Mouse (Mus musculus) sigmoid colon, adult 10 weeks (tissue): Measurements from ENCODE around the gene Cntrob. TPM values are rescaled to one million over a fixed set of nuclear protein-coding genes. Genes with fewer than 3 reads are reported as not detected.

Source experiments
- polyA plus RNA-seq: library from polyadenylated mRNA; stranded (reverse); fragments of 350-450 nt; fragmentation: Illumina TruSeq; extraction: RNeasy Lipid Tissue Mini Kit (QIAGEN cat#74804); gene quantifications from one replicate; pipeline ENCODE4 v1.2.3, GENCODE M21; 2014; ENCODE audit warnings: low read depth, low replicate concordance

The Cntrob gene
- 6.8 TPM for polyA plus RNA-seq

DNA sequence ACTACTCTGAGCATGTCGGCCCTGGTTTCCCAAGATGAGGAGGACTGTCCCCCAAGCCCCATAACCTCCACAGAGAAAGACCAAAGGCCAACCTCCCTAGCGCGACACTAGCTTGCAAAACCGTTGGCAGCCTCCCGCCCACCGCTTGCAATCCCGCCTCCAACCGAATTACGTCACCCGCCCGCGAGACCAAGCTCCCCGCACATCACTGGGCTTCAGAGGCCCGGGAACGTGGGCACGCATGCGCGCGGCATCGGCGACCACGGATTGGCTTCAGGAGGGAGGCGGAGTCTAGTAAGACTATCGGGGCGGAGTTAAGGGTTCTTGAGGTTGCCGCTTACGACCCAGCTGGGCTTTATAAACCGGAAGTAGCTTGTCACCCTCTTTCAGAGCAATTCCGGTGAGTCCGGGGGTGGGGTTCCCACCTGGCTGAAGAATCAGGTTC lies at the start of gene Cntrob, which contains the start of gene Trappc1:
Cntrob (minus strand) TSS at position 109 of the 445 bp plus-strand sequence.
Trappc1 (plus strand) TSS at position 314 of the 445 bp plus-strand sequence.

GRCm38 (mm10) chr11:69369215-69369989 lies 45.8 kb upstream of the Cntrob start, which contains the start of gene Chd3:
Chd3 (minus strand) TSS chr11:69369406.

DNA sequence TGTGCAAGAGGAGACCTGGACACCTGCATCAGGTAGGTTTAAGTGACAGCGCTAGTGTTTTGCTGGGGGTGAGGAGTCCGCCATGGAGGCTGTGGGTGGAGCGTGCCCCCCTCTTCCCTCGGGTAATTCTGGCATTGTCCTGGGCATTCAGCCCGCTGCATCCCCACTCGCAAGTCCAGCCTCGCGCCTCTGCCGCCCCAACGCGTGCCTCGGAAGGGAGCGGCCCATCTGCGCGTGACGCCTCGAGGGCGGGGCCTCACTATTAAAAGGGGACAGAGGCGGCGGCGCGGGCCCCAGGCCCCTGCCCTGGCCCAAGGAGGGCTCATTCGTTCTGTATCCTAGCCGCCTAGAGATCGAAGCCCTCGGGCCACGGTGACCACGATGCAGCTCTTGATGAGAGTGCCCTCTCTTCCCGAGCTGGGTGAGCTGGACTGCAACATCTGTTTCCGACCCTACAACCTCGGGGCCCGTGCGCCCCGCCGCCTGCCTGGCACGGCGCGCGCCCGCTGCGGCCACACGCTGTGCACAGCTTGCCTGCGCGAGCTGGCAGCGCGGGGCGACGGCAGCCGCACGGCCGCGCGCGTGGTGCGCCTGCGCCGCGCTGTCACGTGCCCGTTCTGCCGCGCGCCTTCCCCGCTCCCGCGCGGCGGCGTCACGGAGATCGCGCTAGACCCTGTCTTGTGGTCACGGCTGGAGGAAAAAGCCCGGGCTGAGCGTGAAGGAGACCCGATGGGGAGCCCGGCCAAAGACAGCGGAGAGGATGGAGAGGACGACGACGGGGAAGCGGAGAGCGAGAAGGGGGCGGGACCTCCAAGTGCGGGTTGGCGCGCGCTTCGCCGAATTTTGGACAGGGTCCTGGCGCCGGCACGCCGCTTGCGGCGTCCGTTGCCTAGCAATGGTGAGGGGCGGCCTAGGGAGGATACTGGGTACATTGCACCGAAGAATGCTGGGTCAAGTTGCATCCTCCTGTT lies 16.9 kb upstream of the Cntrob start, which contains the start of gene Rnf227:
Rnf227 (plus strand) TSS at position 301 of the 971 bp plus-strand sequence.

DNA sequence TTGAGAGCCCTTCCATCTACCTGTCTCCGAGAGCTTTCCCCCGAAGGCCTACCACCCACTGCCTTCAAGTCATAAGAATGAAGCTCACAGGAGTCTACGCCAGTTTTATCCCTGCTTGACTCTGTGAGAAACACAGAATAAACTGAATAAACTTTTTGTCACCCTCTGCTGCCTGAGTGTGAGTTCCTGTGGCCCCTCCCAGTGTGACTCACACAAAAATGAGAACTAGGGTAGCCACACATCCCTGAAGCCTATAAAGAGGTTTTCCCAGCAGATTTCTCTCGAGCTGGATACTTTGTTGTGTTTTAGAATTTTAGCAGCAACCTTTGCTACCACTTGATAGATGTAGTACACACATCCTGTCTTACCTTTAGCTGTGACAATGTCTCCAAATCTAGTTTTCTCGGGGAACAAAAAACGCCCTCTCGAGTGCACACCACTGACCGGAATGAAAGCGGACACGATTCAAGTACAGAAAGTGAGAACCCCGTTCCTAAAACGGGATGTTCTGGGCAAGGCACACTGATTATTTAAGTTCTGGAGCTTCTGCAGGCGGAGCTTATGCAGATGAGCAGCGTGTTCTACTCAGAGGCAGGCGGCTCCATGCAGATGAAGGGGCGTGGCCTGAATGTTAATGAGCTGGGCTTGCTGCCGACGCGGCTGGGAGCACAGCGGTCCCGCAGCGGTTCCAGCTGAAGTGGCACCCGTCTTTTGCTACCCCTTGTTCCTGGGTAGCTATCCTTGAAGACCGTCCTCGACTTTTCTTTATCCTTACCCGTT lies 2.2 kb upstream of the Cntrob start, which contains the start of gene Kcnab3:
Kcnab3 (plus strand) TSS at position 631 of the 780 bp plus-strand sequence.

Other genes starting within 250 kb of the Cntrob start
- 109 TPM for gene Vamp2, start 235.3 kb downstream of the Cntrob start, polyA plus RNA-seq
- 0.32 TPM for gene Per1, start 228.6 kb downstream of the Cntrob start, polyA plus RNA-seq
- not detected for gene Hes7, start 203.4 kb downstream of the Cntrob start, polyA plus RNA-seq
- not detected for gene 9130213A22Rik, start 201.2 kb downstream of the Cntrob start, polyA plus RNA-seq
- 0.22 TPM for gene Aloxe3, start 197.9 kb downstream of the Cntrob start, polyA plus RNA-seq
- gene Alox12b, start 166.8 kb downstream of the Cntrob start, polyA plus RNA-seq, result not detected
- not detected for gene Alox8, start 125.9 kb downstream of the Cntrob start, polyA plus RNA-seq
- not detected for gene Gucy2e, start 86.7 kb downstream of the Cntrob start, polyA plus RNA-seq
- 40.4 TPM for gene Trappc1, start 205 bp upstream of the Cntrob start, polyA plus RNA-seq
- 0.25 TPM for gene Kcnab3, start 2.5 kb upstream of the Cntrob start, polyA plus RNA-seq
- 5.9 TPM for gene Rnf227, start 16.7 kb upstream of the Cntrob start, polyA plus RNA-seq
- gene Chd3, start 45.6 kb upstream of the Cntrob start, polyA plus RNA-seq, result 17.9 TPM
- gene Naa38, start 71.7 kb upstream of the Cntrob start, polyA plus RNA-seq, result 5.3 TPM
- 31.9 TPM for gene Cyb5d1, start 71.9 kb upstream of the Cntrob start, polyA plus RNA-seq
- not detected for gene Tmem88, start 74.5 kb upstream of the Cntrob start, polyA plus RNA-seq
- 7.2 TPM for gene Kdm6b, start 89.9 kb upstream of the Cntrob start, polyA plus RNA-seq
- gene Dnah2, start 225.3 kb upstream of the Cntrob start, polyA plus RNA-seq, result 0.13 TPM
- gene Efnb3, start 236.4 kb upstream of the Cntrob start, polyA plus RNA-seq, result 0.38 TPM